Mouse (Mus musculus) liver, embryonic 13.5 days (tissue): ENCODE measurements at regions not wholly inside any gene's neighbourhood (a gene's known extent, or its start where the extent isn't known, plus 50 kb on each side); places are given as distances from the start of the nearest gene placed in this dataset.
"Not testable (repeated sequence)": the region's sequence is repeated elsewhere in the genome, so short reads cannot be mapped to it uniquely, and the experiment has no call there.

ENCODE experiments used
- ATAC-seq: fragments of 200-750 bp; cut with Nextera tagmentation; 2 replicates; pipeline ENCODE4 v1.8.0; 2017; ENCODE audit warnings: low read depth, mild to moderate bottlenecking, moderate number of reproducible peaks, moderate library complexity
- DNase-seq: peaks from one replicate; pipeline ENCODE4 v3.0.0; 2022
- H3K27ac ChIP-seq: fragments of 300-500 bp; sonication (generic); 2 replicates; pipeline ENCODE4 v1.5.1; 2015; ENCODE audit warnings: moderate library complexity, mild to moderate bottlenecking, inconsistent platforms
- H3K27me3 ChIP-seq: fragments of 300-500 bp; sonication (generic); 2 replicates; pipeline ENCODE4 v1.6.1; 2015; ENCODE audit warnings: mild to moderate bottlenecking, inconsistent platforms
- H3K36me3 ChIP-seq: fragments of 300-500 bp; sonication (generic); 2 replicates; pipeline ENCODE4 v1.6.1; 2015; ENCODE audit warnings: mild to moderate bottlenecking, inconsistent platforms
- H3K4me1 ChIP-seq: fragments of 300-500 bp; sonication (generic); replicated peaks from 2 replicates; pipeline ENCODE4 v1.6.1; 2015; ENCODE audit warnings: inconsistent platforms
- H3K4me2 ChIP-seq: fragments of 300-500 bp; sonication (generic); 2 replicates; pipeline ENCODE4 v1.6.1; 2015; ENCODE audit warnings: inconsistent platforms, mild to moderate bottlenecking, moderate library complexity
- H3K4me3 ChIP-seq: fragments of 300-500 bp; sonication (generic); replicated peaks from 2 replicates; pipeline ENCODE4 v1.5.1; 2015; ENCODE audit warnings: mild to moderate bottlenecking, inconsistent platforms
- H3K9ac ChIP-seq: fragments of 300-500 bp; sonication (generic); 2 replicates; pipeline ENCODE4 v1.6.1; 2015; ENCODE audit warnings: mild to moderate bottlenecking, inconsistent platforms
- H3K9me3 ChIP-seq: fragments of 300-500 bp; sonication (generic); replicated peaks from 2 replicates; pipeline ENCODE4 v1.6.1; 2016; ENCODE audit warnings: inconsistent platforms
- WGBS: fragments of 180-500 bp; shearing (Covaris S2); methylation state at CpG from one replicate; pipeline ENCODE4 v1.1.7; 2015; ENCODE audit not compliant: insufficient replicate concordance; 5-methylcytosine and 5-hydroxymethylcytosine counted together

DNA sequence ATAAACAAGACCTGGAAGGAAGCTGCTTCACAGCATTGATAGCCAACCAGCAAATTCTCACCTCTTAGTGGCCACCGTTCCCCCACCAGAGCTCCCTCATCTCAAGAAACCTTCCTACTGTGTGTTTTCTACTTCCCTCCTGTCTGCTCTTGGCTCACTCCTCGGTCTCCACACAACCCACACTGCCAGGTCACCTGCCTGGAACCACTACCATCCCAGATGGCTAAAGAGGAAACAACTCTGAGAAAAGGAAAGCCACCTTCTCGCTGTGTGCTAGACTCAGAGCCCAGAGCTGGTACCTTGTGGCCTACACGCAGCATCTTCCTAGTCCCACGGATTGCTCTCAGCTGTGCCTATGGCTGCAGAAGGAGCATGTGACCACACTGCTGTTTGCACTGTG is 97.8 kb upstream of the Fam78b start:
- DNase-seq (no peak), ATAC-seq (no peak)
- Histone ChIP-seq H3K4me2 (no peak overlapping the region), H3K9me3 (no peaks in the 10 kb centered on the region), H3K9ac (no peak overlapping the region), H3K27ac (no peak overlapping the region), H3K27me3 (no peaks in the 10 kb centered on the region), H3K36me3 (no peaks in the 10 kb centered on the region), H3K4me1 (no peaks in the 10 kb centered on the region), H3K4me3 (no peak overlapping the region)
- WGBS = 61% methylated on average over 5 of the region's 5 CpGs

DNA sequence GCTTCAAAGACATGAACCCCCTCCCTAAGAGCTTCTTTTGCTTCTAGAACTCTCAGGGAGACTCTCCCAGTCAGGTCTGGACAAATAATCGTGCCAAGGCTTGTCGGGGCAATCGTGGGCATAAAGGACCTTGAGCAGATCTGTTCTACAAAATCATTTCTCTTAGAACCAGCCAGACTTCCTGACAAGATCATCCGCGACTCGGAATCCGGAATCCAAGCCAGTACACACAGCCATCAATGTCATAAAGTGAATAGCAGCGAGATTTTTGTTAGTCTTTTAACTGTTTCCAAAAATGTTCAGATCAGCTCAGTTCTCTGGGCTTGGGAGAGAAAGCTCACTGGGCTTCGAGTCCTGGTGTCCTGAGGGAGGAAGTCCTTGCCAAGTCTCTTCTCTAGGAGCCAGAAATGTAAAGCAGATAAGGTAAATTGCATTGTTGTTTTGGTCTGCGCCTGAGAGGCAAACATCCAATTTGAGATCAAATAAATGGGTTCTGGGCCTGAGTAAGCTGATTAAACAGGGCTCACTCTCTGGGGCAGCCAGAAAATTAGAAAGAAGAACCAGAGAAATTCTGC is 92.9 kb upstream of the Fam78b start:
- Histone ChIP-seq H3K4me2 (no peak overlapping the region), H3K9me3 (no peaks in the 10 kb centered on the region), H3K27me3 (no peaks in the 10 kb centered on the region), H3K36me3 (no peaks in the 10 kb centered on the region), H3K4me3 (no peak overlapping the region), H3K9ac (no peak overlapping the region), H3K4me1 (no peaks in the 10 kb centered on the region), H3K27ac (no peak overlapping the region)
- ATAC-seq (no peak), DNase-seq (no peak)
- 60% methylated on average over 10 of the region's 10 CpGs for WGBS

DNA sequence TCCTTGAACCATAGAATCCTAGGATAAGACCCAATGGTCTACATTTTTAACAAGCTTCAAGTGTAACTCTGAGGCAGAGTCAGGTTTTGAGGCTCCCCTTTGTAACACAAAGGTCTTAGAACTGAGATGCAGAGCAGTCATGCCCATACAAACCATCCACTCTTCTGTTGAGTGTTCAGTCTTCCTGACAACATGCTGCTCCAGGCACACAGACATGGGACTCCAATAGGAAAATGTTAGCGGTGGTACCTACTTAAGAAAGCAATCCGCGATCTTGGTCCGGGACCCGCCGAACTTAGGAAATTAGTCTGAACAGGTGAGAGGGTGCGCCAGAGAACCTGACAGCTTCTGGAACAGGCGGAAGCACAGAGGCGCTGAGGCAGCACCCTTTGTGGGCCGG is 89.0 kb upstream of the Fam78b start:
- H3K9me3 ChIP-seq, H3K27ac ChIP-seq, H3K4me2 ChIP-seq, H3K4me1 ChIP-seq, H3K27me3 ChIP-seq, ATAC-seq, DNase-seq, H3K4me3 ChIP-seq, H3K9ac ChIP-seq, H3K36me3 ChIP-seq: not testable (repeated sequence)
- 89% methylated on average over 7 of the region's 10 CpGs for WGBS

DNA sequence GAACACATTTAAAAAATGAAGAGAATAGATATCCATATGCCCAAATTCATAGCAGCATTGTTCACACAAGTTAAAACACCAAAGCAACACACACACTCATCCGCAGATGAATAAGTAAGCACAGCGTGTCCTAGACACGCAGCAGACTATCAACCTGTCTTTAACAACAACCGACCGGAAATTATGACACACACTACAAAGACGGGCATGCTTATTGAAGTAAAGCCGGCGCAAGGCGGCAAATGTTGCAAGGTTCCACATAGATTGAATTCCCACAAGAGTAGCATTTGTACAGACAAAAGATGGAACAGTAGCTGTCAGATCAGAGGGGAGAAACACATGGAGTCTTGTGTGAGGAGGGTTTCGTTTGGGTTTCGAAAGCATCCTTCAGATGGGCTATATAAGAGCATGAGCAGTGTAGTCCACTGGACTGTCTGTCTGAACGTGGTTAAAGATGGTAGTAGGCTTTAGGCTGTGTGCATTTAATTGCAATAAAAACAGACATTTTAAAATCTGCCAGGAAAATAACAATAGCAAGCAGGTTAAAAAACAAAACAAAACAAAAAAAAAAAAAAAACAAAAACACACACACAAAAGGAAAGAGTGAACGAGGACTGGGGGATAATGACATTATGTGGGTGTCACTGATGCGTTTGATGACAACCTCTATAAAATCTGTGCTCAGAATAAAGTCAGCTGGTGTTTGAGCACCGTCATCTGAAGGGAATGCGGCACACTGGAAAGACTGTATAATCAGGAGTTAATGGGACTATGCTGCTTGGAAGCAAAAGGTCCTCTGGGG is 78.1 kb upstream of the Fam78b start:
- Histone ChIP-seq H3K4me1 (no peaks in the 10 kb centered on the region), H3K27me3 (no peaks in the 10 kb centered on the region), H3K27ac (no peak overlapping the region), H3K9ac (no peak overlapping the region), H3K36me3 (no peaks in the 10 kb centered on the region), H3K4me3 (no peak overlapping the region), H3K4me2 (no peak overlapping the region), H3K9me3 (no peaks in the 10 kb centered on the region)
- no peak for ATAC-seq
- no peak for DNase-seq
- WGBS = 74% methylated on average over 16 of the region's 16 CpGs

DNA sequence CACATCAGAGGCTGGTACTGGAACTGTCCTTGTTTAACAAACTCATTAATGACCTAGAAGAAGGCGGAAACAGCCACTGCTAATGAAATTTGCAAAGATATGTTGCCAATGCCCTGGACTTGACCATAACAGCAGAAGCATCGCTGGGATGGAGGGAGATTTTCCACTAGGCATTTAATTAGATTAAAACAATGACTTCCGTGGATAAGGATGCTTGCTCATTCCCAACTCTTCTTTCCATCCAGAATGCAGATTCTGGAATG is 77.6 kb upstream of the Fam78b start:
- Histone ChIP-seq H3K4me2 (no peak overlapping the region), H3K27me3 (no peaks in the 10 kb centered on the region), H3K4me1 (no peaks in the 10 kb centered on the region), H3K9ac (no peak overlapping the region), H3K9me3 (no peaks in the 10 kb centered on the region), H3K4me3 (no peak overlapping the region), H3K27ac (no peak overlapping the region), H3K36me3 (no peaks in the 10 kb centered on the region)
- ATAC-seq (no peak), DNase-seq (no peak)
- WGBS = 59% methylated on average over 3 of the region's 3 CpGs

DNA sequence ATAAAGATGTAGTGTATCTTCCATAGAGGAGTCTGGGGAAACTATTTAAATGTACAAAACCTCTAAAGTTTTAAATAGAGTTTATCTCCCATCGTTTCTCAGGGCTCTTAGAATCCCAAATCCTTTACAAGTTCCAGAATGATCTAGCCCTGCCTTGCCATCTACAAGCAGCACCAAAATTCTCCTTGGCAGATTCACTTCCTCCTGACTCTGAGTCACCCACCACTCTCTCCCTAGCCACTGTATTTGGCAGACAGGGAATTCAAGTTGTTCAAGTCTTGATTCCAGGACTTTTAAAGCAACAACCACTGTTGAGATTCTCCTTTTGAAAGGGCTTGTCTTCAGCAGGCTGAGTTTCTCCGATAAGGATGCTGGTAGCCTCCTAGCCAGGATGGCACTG is 77.1 kb upstream of the Fam78b start:
- no peaks in the 10 kb centered on the region for H3K36me3 ChIP-seq
- H3K4me2 ChIP-seq = no peak overlapping the region
- no peaks in the 10 kb centered on the region for H3K4me1 ChIP-seq
- no peak overlapping the region for H3K9ac ChIP-seq
- no peaks in the 10 kb centered on the region for H3K27me3 ChIP-seq
- H3K9me3 ChIP-seq = no peaks in the 10 kb centered on the region
- 55% methylated on average over 2 of the region's 2 CpGs for WGBS
- no peak overlapping the region for H3K27ac ChIP-seq
- no peak overlapping the region for H3K4me3 ChIP-seq
- DNase-seq (no peak), ATAC-seq (no peak)

DNA sequence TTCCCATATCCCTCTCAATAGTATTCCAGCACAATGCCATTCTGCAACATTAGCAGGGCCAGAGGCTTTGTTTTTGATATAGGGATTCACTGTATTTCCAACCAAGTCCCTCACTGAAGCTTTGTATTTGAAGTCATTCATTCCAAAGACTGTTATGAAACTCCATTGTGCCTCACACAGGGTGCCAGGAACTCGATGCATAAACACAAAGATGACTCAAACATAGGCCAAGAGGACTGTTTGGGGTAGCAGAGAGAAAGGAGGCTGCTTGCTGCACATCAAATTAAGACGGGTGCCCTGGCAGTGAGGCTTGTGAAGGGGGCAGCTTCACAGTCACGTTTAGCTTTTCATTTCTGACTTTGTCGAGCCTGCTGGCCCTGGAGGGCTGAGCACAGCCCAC is 75.1 kb upstream of the Fam78b start:
- Histone ChIP-seq H3K4me1 (no peaks in the 10 kb centered on the region), H3K9ac (no peak overlapping the region), H3K4me2 (no peak overlapping the region), H3K9me3 (no peaks in the 10 kb centered on the region), H3K27ac (no peak overlapping the region), H3K27me3 (no peaks in the 10 kb centered on the region), H3K36me3 (no peaks in the 10 kb centered on the region), H3K4me3 (no peak overlapping the region)
- 41% methylated on average over 4 of the region's 4 CpGs for WGBS
- ATAC-seq (no peak), DNase-seq (no peak)

DNA sequence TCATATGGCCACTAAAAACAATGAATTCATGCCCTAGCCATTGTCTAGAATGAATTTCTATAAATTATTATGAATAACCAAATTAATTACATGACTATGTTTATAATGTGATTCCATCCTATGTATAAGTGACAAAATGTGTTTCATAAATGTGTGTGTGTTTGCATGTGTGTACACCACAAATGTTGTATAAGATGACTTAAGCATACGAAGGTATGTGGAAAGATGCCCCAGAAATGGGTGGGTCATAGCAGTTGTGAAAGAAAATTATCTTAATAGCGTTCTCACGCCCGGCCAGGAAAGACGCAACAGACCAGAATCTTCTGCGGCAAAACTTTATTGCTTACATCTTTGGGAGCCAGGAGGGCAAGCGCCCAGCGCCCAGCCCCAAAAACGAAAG is 61.5 kb upstream of the Fam78b start:
- H3K9me3 ChIP-seq, ATAC-seq, H3K36me3 ChIP-seq, H3K9ac ChIP-seq, DNase-seq, H3K27ac ChIP-seq, H3K4me1 ChIP-seq, H3K27me3 ChIP-seq: not testable (repeated sequence)
- WGBS = 55% methylated on average over 9 of the region's 9 CpGs
- H3K4me2 ChIP-seq = 0 out of 2 replicates have a peak overlapping the region, but pooled peaks have one; percentile 8
- 0 out of 2 replicates have a peak overlapping the region, but pooled peaks have one; percentile 14 for H3K4me3 ChIP-seq

DNA sequence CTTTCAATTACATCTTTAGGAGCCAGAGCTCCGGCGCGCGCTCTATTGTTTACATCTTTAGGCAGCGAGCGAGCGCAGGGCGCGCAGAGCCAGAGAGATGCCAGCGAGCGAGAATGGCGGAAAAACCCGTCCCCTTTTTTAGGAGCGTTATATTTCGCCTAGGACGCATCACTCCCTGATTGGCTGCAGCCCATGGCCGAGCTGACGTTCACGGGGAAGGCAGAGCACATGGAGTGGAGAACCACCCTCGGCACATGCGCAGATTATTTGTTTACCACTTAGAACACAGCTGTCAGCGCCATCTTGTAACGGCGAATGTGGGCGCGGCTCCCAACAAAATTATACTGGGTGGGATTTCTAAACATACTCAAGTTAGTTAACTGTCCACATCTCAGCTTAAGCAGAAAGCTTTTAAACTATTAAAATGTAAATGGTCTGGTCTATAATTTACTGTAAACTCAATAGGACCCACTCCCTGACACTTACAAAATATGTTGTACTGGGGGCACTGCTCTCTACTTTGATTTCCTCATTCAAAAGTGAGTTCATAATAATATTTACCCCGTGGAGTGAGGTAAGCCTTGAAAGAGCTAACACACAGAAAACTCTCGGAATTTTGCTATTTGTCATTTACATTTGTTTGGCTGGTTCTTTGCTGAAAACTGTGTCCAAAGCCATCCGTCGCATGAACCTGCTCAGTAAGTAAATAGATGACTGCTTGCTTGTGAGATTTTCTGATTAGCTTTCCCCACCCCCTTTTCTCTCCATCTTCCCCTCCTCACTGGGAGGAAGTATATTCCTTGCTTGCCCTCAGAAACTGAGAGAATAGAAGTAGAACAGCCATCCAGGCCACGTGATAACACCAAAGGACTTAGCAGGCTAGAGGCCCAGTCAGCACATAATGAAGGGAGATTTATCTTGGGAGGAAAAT is 60.8 kb upstream of the Fam78b start:
- not testable (repeated sequence) for H3K9ac ChIP-seq, H3K27ac ChIP-seq, DNase-seq, H3K36me3 ChIP-seq, H3K27me3 ChIP-seq, ATAC-seq, H3K4me1 ChIP-seq, H3K9me3 ChIP-seq
- H3K4me3 ChIP-seq = 0 out of 2 replicates have a peak overlapping the region, but pooled peaks have one; percentile 14
- WGBS = 42% methylated on average over 31 of the region's 31 CpGs
- H3K4me2 ChIP-seq = 0 out of 2 replicates have a peak overlapping the region, but pooled peaks have one; percentile 8

DNA sequence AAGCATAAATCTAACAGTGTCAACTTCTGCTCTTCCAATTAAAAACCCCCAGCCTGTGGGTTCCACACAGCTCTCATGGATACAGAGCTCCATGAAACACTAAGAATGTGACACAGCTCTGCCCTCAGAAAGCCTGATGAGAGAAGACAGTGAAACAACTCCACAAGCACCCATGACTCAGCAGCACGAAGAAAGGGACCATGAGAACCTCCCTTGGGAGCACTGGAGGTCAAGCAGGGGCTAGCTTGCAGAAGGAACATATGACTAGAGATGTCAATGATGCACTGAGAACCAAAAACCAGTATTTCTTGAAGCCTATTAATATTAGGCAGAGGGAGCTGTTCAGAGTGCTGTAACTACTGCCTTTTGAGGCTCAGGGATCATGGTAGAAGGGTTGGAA is 59.0 kb upstream of the Fam78b start:
- H3K27me3 ChIP-seq = no peaks in the 10 kb centered on the region
- no peak overlapping the region for H3K27ac ChIP-seq

DNA sequence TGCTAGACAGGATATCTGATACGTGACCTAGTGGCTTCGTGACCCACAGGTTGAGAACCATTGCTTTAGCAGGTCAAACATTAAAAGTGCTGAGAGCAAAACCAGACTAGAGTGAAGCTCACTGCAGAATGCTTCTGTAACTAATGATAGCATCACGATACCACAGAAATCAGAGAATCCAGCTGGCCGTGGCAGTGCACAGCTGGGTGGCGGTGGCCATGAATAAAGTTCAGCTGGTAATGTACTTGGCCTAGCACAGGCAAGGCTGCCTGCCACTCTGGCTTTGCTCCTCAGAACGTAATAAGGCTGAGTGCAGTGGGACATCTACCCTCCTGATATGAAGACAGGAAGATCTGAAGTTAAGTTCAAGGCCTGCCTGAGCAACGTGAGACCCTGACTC is 56.7 kb upstream of the Fam78b start:
- WGBS = 58% methylated on average over 7 of the region's 7 CpGs
- Histone ChIP-seq H3K4me2 (no peak overlapping the region), H3K4me3 (no peak overlapping the region), H3K4me1 (no peaks in the 10 kb centered on the region), H3K9me3 (no peaks in the 10 kb centered on the region), H3K27ac (no peak overlapping the region), H3K27me3 (no peaks in the 10 kb centered on the region), H3K36me3 (no peaks in the 10 kb centered on the region), H3K9ac (no peak overlapping the region)
- DNase-seq (no peak), ATAC-seq (no peak)

More for the DNA sequence above, 59.0 kb upstream of the Fam78b start:
- no peaks in the 10 kb centered on the region for H3K4me1 ChIP-seq
- H3K4me2 ChIP-seq = no peak overlapping the region
- 38% methylated on average over 1 of the region's 1 CpGs for WGBS
- H3K36me3 ChIP-seq = no peaks in the 10 kb centered on the region
- ATAC-seq (no peak), DNase-seq (no peak)
- H3K9me3 ChIP-seq = no peaks in the 10 kb centered on the region
- H3K9ac ChIP-seq = no peak overlapping the region
- no peak overlapping the region for H3K4me3 ChIP-seq
